Mouse (Mus musculus): ENCODE data around the gene Mapk1.

- TF ChIP-seq CTCF (IDR thresholded peaks at IDR 0.05) (no peak), EP300 (IDR thresholded peaks at IDR 0.05) (no peak)
These were observed 50.6 kb downstream of the Mapk1 start for GRCm38 (mm10) chr16:17033754-17034153.

Measured in lung, postnatal 0 days (tissue).